Mouse (Mus musculus) limb, embryonic 12.5 days (tissue): ENCODE measurements around the gene Slc2a3. TPM values are rescaled to one million over a fixed set of nuclear protein-coding genes. Genes with fewer than 3 reads are reported as not detected.
A peak's percentile ranks its signal among the peaks of the same experiment; 100 is the strongest.
"Not testable (repeated sequence)": the region's sequence is repeated elsewhere in the genome, so short reads cannot be mapped to it uniquely, and the experiment has no call there.

ENCODE experiments used
- ATAC-seq: fragments of 200-750 bp; cut with Nextera tagmentation; 2 replicates; pipeline ENCODE4 v1.8.0; 2017; ENCODE audit warnings: low read depth, moderate TSS enrichment; ENCODE audit not compliant: insufficient number of reproducible peaks, insufficient read depth, low FRiP score, low TSS enrichment
- H3K27ac ChIP-seq: fragments of 300-500 bp; sonication (generic); 2 replicates; pipeline ENCODE4 v1.5.1; 2016; ENCODE audit warnings: mild to moderate bottlenecking, moderate library complexity
- H3K27me3 ChIP-seq: fragments of 300-500 bp; sonication (generic); 2 replicates; pipeline ENCODE4 v1.6.1; 2016; ENCODE audit warnings: mild to moderate bottlenecking, moderate library complexity
- H3K36me3 ChIP-seq: fragments of 300-500 bp; sonication (generic); 2 replicates; pipeline ENCODE4 v1.6.1; 2016; ENCODE audit warnings: mild to moderate bottlenecking, moderate library complexity
- H3K4me1 ChIP-seq: fragments of 300-500 bp; sonication (generic); replicated peaks from 2 replicates; pipeline ENCODE4 v1.6.1; 2016
- H3K4me2 ChIP-seq: fragments of 300-500 bp; sonication (generic); 2 replicates; pipeline ENCODE4 v1.6.1; 2016; ENCODE audit warnings: mild to moderate bottlenecking, moderate library complexity
- H3K4me3 ChIP-seq: fragments of 300-500 bp; sonication (generic); replicated peaks from 2 replicates; pipeline ENCODE4 v1.5.1; 2016; ENCODE audit warnings: mild to moderate bottlenecking
- H3K9ac ChIP-seq: fragments of 300-500 bp; sonication (generic); replicated peaks from 2 replicates; pipeline ENCODE4 v1.6.1; 2016; ENCODE audit warnings: mild to moderate bottlenecking, moderate library complexity
- H3K9me3 ChIP-seq: fragments of 300-500 bp; sonication (generic); 2 replicates; pipeline ENCODE4 v1.6.1; 2016; ENCODE audit warnings: mild to moderate bottlenecking, moderate library complexity
- WGBS: fragments of 180-500 bp; shearing (Covaris S2); methylation state at CpG from one replicate; pipeline ENCODE4 v1.1.7; 2016; 5-methylcytosine and 5-hydroxymethylcytosine counted together
- polyA plus RNA-seq: library from polyadenylated mRNA; unstranded; fragments of >200 nt; fragmentation: Nextera tagmentation; extraction: Ambion mirVana; gene quantifications from 2 replicates; pipeline ENCODE4 v1.2.1, GENCODE M21; 2016

The Slc2a3 gene
- polyA plus RNA-seq, 1 experiment from 2014 or later: 89.5 TPM

- H3K36me3 ChIP-seq: peaks cover 21% of the 10 kb centered on the region; the same call in 1 of the 2 replicates
- peak; percentile 22; the same call in 1 of the 2 replicates for ATAC-seq
- H3K9me3 ChIP-seq: no peaks in the 10 kb centered on the region
- H3K4me3 ChIP-seq: peak overlapping the region; percentile 52; the same call in 1 of the 2 replicates
- peaks cover 6% of the 10 kb centered on the region; the same call in 1 of the 2 replicates for H3K4me1 ChIP-seq
- H3K9ac ChIP-seq: no peak overlapping the region
- H3K27ac ChIP-seq: no peak overlapping the region
- H3K4me2 ChIP-seq: peak overlapping the region; percentile 17
- H3K27me3 ChIP-seq: peaks cover 32% of the 10 kb centered on the region
- WGBS: 17% methylated on average over 8 of the region's 8 CpGs
Measured at GRCm38 (mm10) chr6:122739952-122740351, 61.5 kb downstream of the Slc2a3 start.

- Histone ChIP-seq H3K36me3 (no peaks in the 10 kb centered on the region), H3K9ac (no peak overlapping the region), H3K4me2 (no peak overlapping the region), H3K4me1 (no peaks in the 10 kb centered on the region), H3K27ac (no peak overlapping the region), H3K27me3 (no peaks in the 10 kb centered on the region), H3K4me3 (no peak overlapping the region), H3K9me3 (no peaks in the 10 kb centered on the region)
- ATAC-seq: no peak
- WGBS: 34% methylated on average over 2 of the region's 2 CpGs
Measured at GRCm38 (mm10) chr6:122719942-122720341, 81.5 kb downstream of the Slc2a3 start.

DNA sequence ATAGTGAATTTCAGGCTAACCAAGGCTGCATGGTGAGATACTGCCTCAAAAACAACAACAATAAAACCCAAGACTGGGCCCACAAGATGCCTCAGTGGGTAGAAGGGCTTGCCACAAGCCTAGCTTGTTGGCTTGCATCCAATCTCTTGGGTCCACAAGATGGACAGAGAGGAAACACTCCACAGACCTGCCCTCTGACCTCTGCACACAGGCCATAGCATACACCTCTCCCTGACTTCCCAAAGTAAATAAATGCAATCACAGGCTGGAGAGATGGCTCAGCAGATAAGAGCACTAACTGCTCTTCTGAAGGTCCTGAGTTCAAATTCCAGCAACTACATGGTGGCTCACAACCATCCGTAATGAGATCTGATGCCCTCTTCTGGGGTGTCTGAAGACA is 83.2 kb downstream of the Slc2a3 start:
- not testable (repeated sequence) for H3K9ac ChIP-seq, H3K4me2 ChIP-seq, H3K36me3 ChIP-seq, ATAC-seq, H3K9me3 ChIP-seq, H3K27me3 ChIP-seq, H3K4me3 ChIP-seq, H3K27ac ChIP-seq, H3K4me1 ChIP-seq
- 75% methylated on average over 1 of the region's 1 CpGs for WGBS

DNA sequence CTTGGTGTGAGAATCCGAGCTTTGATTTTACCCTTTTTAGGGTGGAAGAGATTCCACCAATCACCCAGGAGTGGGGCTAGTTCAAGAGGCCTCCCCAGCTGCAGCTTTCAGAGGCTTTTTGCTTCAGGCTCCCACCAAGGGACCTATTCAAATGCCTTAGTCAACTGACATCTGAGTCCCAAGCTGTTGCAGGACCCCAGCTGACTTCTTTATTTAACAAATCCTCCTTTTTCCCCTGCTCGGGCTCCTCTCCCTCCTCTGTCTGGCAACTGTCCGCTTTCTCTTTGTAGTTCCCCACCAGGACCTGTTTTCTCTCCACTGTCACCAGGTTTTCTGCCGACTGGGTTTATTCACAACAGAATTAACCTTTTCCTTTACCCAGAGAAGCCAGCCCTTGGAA is 85.6 kb downstream of the Slc2a3 start:
- no peak overlapping the region for H3K9ac ChIP-seq
- H3K4me1 ChIP-seq: no peaks in the 10 kb centered on the region
- no peaks in the 10 kb centered on the region for H3K9me3 ChIP-seq
- 10% methylated on average over 4 of the region's 4 CpGs for WGBS
- H3K27me3 ChIP-seq: no peaks in the 10 kb centered on the region
- no peak for ATAC-seq
- H3K4me2 ChIP-seq: peak overlapping the region; percentile 6; the same call in 1 of the 2 replicates
- H3K4me3 ChIP-seq: no peak overlapping the region
- no peak overlapping the region for H3K27ac ChIP-seq
- no peaks in the 10 kb centered on the region for H3K36me3 ChIP-seq

- Histone ChIP-seq H3K4me3 (no peak overlapping the region), H3K27ac (no peak overlapping the region), H3K36me3 (no peaks in the 10 kb centered on the region), H3K4me2 (no peak overlapping the region), H3K9ac (no peak overlapping the region), H3K27me3 (no peaks in the 10 kb centered on the region), H3K9me3 (no peaks in the 10 kb centered on the region), H3K4me1 (no peaks in the 10 kb centered on the region)
- no peak for ATAC-seq
- 65% methylated on average over 7 of the region's 7 CpGs for WGBS
Measured at GRCm38 (mm10) chr6:122714707-122715365, 86.6 kb downstream of the Slc2a3 start.

DNA sequence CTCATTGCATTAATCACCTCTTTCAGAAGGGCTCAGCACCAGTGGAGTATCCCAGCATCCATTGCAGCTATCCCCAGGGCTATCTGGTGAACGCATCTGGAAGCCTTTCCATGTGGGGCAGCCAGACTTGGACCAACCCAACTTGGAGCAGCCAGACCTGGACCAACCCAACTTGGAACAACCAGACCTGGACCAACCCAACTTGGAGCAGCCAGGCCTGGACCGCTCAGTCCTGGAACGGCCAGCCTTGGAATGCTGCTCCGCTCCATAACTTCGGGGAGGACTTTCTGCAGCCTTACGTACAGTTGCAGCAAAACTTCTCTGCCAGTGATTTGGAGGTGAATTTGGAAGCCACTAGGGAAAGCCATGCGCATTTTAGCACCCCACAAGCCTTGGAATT is 88.3 kb downstream of the Slc2a3 start:
- WGBS: 90% methylated on average over 7 of the region's 7 CpGs
- H3K4me1 ChIP-seq, ATAC-seq, H3K27me3 ChIP-seq, H3K9me3 ChIP-seq, H3K9ac ChIP-seq, H3K27ac ChIP-seq, H3K4me3 ChIP-seq, H3K36me3 ChIP-seq, H3K4me2 ChIP-seq: not testable (repeated sequence)

DNA sequence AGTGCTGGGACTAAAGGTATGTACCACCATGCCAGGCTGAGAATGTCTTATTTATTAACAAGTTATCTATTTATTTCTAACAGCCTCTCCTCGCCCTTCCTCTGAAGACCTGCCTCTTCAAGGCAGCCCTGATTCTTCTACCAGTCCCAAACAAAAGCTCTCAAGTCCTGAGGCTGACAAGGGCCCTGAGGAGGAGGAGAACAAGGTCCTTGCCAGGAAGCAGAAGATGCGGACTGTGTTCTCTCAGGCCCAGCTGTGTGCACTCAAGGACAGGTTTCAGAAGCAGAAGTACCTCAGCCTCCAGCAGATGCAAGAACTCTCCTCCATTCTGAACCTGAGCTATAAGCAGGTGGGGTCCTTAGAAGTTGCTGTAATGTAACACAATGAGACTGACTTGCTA is 90.0 kb downstream of the Slc2a3 start:
- H3K4me1 ChIP-seq: no peaks in the 10 kb centered on the region
- no peak overlapping the region for H3K4me3 ChIP-seq
- 84% methylated on average over 2 of the region's 2 CpGs for WGBS
- no peak for ATAC-seq
- no peaks in the 10 kb centered on the region for H3K36me3 ChIP-seq
- H3K4me2 ChIP-seq: no peak overlapping the region
- no peak overlapping the region for H3K27ac ChIP-seq
- no peaks in the 10 kb centered on the region for H3K9me3 ChIP-seq
- peaks cover 21% of the 10 kb centered on the region for H3K27me3 ChIP-seq
- H3K9ac ChIP-seq: no peak overlapping the region

DNA sequence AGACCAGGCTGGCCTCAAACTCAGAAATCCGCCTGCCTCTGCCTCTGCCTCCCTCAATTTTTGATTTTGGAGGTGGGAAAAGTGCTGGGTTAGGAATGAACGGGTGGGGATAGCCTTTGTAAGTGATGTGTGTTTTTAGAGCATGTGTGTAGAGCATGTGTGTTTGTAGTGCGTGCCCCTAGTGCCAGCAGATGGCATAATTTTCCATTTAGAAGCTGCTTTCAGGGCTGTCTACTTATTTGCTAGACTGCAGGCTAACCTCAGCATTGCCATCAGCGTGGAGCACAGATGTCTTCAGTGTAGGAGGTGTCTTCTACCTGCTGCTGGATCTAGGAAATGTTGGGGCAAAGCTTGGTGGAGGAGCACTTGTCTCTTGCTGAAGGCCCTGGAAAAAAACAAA is 92.6 kb downstream of the Slc2a3 start:
- H3K9ac ChIP-seq: no peak overlapping the region
- H3K27me3 ChIP-seq: peaks cover 30% of the 10 kb centered on the region
- no peak overlapping the region for H3K27ac ChIP-seq
- H3K36me3 ChIP-seq: no peaks in the 10 kb centered on the region
- H3K4me1 ChIP-seq: no peaks in the 10 kb centered on the region
- ATAC-seq: no peak
- WGBS: 68% methylated on average over 4 of the region's 4 CpGs
- no peak overlapping the region for H3K4me3 ChIP-seq
- no peak overlapping the region for H3K4me2 ChIP-seq
- no peaks in the 10 kb centered on the region for H3K9me3 ChIP-seq

DNA sequence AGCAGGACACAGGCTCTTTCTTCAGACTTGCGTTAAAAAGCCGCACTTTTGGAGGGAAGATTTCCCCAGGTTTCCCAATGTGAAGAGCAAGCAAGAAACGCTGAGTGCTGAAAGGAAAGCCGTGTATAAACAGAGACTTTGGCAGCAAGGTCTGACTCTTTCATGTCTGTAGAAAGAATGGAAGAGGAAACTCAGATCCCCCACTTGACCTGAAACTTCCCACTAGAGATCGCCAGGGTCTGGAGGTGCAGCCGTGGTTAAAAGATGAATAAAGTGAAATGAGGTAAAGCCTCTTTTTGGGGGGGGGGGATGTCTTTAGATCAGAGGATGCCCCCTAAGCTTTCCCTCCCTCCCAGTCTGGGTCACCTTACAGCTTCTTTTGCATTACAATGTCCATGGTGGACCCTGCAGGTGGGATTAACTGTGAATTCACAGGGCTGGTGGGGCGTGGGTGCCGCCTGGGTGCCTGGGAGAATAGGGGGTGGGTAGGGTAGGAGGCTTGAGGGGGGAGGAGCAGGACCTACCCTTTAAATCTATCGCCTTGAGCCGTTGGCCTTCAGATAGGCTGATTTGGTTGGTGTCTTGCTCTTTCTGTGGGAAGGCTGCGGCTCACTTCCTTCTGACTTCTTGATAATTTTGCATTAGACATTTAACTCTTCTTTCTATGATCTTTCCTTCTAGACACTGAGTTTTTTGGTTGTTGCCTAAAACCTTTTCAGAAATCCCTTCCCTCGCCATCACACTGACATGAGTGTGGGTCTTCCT is 94.2 kb downstream of the Slc2a3 start, which contains the start of gene Nanog:
TSS of gene Nanog (plus strand) at position 454 of the 765 bp plus-strand sequence.
- H3K4me3 ChIP-seq: no peak within 1 kb of the TSS
- no peak within 1 kb of the TSS for H3K4me2 ChIP-seq
- H3K4me1 ChIP-seq: 0 out of 2 replicates have a peak, but pooled peaks cover 5% of the 10 kb centered on the region
- H3K36me3 ChIP-seq: no peaks in the 10 kb centered on the region
- no peak for ATAC-seq
- no peak within 1 kb of the TSS for H3K9ac ChIP-seq
- H3K27ac ChIP-seq: no peak within 1 kb of the TSS
- 12% methylated on average over 12 of the region's 12 CpGs for WGBS
- H3K27me3 ChIP-seq: peaks cover 35% of the 10 kb centered on the region
- no peaks in the 10 kb centered on the region for H3K9me3 ChIP-seq

DNA sequence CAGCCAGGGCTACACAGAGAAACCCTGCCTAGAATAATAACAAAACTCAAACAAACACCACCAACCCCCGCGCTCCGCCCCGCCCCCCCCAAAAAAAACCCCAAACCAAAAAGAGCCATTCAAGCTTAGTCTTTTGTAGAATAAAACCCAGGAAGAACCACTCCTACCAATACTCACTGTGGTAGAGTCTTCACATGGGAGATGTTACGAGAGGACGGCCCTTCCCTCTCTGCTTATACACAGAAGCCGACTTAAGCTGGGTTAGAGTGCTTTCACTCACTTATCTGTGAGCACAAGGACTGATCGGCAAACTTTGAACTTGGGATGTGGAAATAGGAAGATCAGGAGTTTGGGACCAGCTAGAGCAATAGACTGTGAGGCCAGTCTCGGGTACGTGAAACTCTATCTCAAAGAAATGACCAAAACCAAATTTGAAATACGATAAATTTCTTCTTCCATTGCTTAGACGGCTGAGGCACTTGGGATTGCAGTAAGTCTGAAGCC is 95.1 kb downstream of the Slc2a3 start:
- H3K9me3 ChIP-seq: no peaks in the 10 kb centered on the region
- H3K9ac ChIP-seq: no peak overlapping the region
- peaks cover 35% of the 10 kb centered on the region for H3K27me3 ChIP-seq
- H3K27ac ChIP-seq: no peak overlapping the region
- ATAC-seq: no peak
- no peaks in the 10 kb centered on the region for H3K36me3 ChIP-seq
- H3K4me1 ChIP-seq: 0 out of 2 replicates have a peak, but pooled peaks cover 5% of the 10 kb centered on the region
- 72% methylated on average over 12 of the region's 12 CpGs for WGBS
- no peak overlapping the region for H3K4me2 ChIP-seq
- no peak overlapping the region for H3K4me3 ChIP-seq

DNA sequence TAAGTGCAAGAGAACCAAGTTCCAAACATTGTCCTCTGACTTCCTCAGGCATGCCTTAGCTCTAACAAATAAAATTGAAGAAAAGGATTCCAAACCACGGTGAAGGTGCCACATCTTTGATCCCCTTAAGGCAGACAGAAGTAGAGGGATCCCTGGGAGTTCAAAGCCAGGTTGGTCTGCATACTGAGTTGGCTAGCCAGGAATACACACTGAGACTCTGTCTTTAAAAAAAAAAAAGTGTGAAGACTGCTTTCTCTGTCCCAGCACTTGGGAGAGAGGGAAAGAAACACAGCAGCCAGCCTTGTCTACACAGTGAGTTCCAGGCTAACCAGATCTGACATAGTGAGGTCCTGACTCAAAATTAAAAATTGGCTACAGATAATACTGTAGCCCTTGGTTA is 97.7 kb downstream of the Slc2a3 start:
- Histone ChIP-seq H3K36me3 (no peaks in the 10 kb centered on the region), H3K9me3 (no peaks in the 10 kb centered on the region), H3K4me2 (no peak overlapping the region), H3K4me3 (no peak overlapping the region), H3K27ac (no peak overlapping the region), H3K9ac (no peak overlapping the region), H3K4me1 (0 out of 2 replicates have a peak, but pooled peaks cover 5% of the 10 kb centered on the region), H3K27me3 (peaks cover 35% of the 10 kb centered on the region)
- no peak for ATAC-seq
- 11% methylated on average over 1 of the region's 1 CpGs for WGBS
